ENCODE assay signal across 8 mouse cellular contexts in the genomic region with DNA sequence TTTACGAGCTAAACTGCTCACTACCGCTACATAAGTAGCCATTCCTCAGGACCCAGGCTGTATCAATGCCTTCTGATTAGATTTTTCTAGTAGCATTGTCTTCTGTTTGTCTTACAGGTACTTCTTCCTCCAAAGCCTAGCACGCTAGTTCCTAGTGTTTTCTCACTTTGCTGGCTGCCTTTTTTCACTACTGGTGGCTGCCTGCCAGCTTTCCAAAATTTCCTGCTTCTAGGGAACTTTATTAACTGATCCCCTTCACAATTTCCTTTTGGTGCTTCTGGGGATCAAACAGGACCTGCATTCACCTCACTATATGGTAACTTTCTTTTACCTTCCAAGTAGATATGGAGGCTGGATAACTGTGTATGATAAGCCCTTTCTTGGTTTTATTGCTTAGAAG. TPM values are rescaled to one million over a fixed set of nuclear protein-coding genes. Genes with fewer than 3 reads are reported as not detected.
DNase-seq lines count a peak whose midpoint lies in the region; ATAC-seq and TF ChIP-seq lines count a peak whose summit lies in the region.

No protein-coding gene starts in this region.

- TF ChIP-seq CTCF in E14TG2a.4 (conservative IDR thresholded peaks at IDR 0.05; ENCODE audit: low read length): no peak

- no peak for ATAC-seq in erythroblast, adult 5-6 weeks (replicated peaks; ENCODE audit: low FRiP score, poor library complexity, severe bottlenecking)
- no peak for ATAC-seq in liver, embryonic 13.5 days (ENCODE audit: low read depth)
- ATAC-seq in erythroid progenitor cell, adult 5-6 weeks (replicated peaks; ENCODE audit: low FRiP score, poor library complexity, severe bottlenecking): no peak

- peak overlapping the region; percentile 91 for H3K27ac ChIP-seq in liver, embryonic 13.5 days

- H3K27me3 ChIP-seq in erythroblast, embryonic 14.5 days (ENCODE audit: control insufficient read depth): no peaks in the 10 kb centered on the region
- no peaks in the 10 kb centered on the region for H3K27me3 ChIP-seq in E14TG2a.4 (ENCODE audit: insufficient read depth, low read length)
- no peaks in the 10 kb centered on the region for H3K27me3 ChIP-seq in liver, embryonic 13.5 days

- H3K4me1 ChIP-seq in erythroblast, embryonic 14.5 days (ENCODE audit: control insufficient read depth): peaks cover 60% of the 10 kb centered on the region
- peaks cover 60% of the 10 kb centered on the region for H3K4me1 ChIP-seq in E14TG2a.4 (replicated peaks; ENCODE audit: low read depth, low read length)
- peaks cover 59% of the 10 kb centered on the region for H3K4me1 ChIP-seq in liver, embryonic 13.5 days (replicated peaks)

- DNase-seq in heart, postnatal 4 days: peak; percentile 31
- DNase-seq in liver, embryonic 13.5 days: no peak
- DNase-seq in B cell, adult 2 months: no peak
- DNase-seq in right cerebral cortex, postnatal 14 days: no peak

- 39% methylated on average over 3 of the region's 3 CpGs for WGBS in liver, embryonic 13.5 days (ENCODE audit: insufficient replicate concordance)

- peaks cover 3% of the 10 kb centered on the region; the same call in 1 of the 2 replicates for H3K9me3 ChIP-seq in erythroblast, embryonic 14.5 days (ENCODE audit: control insufficient read depth, low read length)
- no peaks in the 10 kb centered on the region for H3K9me3 ChIP-seq in E14TG2a.4 (ENCODE audit: low read length)
- no peaks in the 10 kb centered on the region for H3K9me3 ChIP-seq in liver, embryonic 13.5 days (replicated peaks)

- H3K4me2 ChIP-seq in liver, embryonic 13.5 days: peak overlapping the region; percentile 88

- H3K36me3 ChIP-seq in erythroblast, embryonic 14.5 days (ENCODE audit: control insufficient read depth): peaks cover 78% of the 10 kb centered on the region
- H3K36me3 ChIP-seq in E14TG2a.4 (ENCODE audit: insufficient read depth, low read length): peaks cover 83% of the 10 kb centered on the region
- peaks cover 57% of the 10 kb centered on the region for H3K36me3 ChIP-seq in liver, embryonic 13.5 days

- peak overlapping the region; percentile 70 for H3K4me3 ChIP-seq in erythroblast, embryonic 14.5 days (replicated peaks)
- peak overlapping the region; percentile 100 for H3K4me3 ChIP-seq in E14TG2a.4 (replicated peaks; ENCODE audit: low read length)
- peak overlapping the region; percentile 93 for H3K4me3 ChIP-seq in liver, embryonic 13.5 days (replicated peaks)

- peak overlapping the region; percentile 97 for H3K9ac ChIP-seq in liver, embryonic 13.5 days

RNA-seq across cellular contexts. Expression of a gene that starts 1.2 kb away (rescaled TPM):
- polyA plus RNA-seq in erythroblast, embryonic 14.5 days (2012): 1.9 and 2.5 TPM in 2 replicates
- 12.7 and 20.9 TPM in 2 replicates for total RNA-seq in erythroblast, adult 5-6 weeks (2015; ENCODE audit: low replicate concordance)
- total RNA-seq in erythroblast, adult 5-6 weeks (2017; ENCODE audit: low replicate concordance): 19.5 and 20.4 TPM in 2 replicates
- 10 to 100 TPM; 80.9 to 83.7 TPM for total RNA-seq in heart, postnatal 4 days (2021)
- polyA plus RNA-seq in liver, embryonic 13.5 days (2015; fragmentation: Nextera tagmentation; extraction: Ambion mirVana): 41.4 and 52.7 TPM in 2 replicates
- total RNA-seq in erythroid progenitor cell, adult 5-6 weeks (2015; ENCODE audit: low replicate concordance): 71.0 and 83.0 TPM in 2 replicates
- total RNA-seq in erythroid progenitor cell, adult 5-6 weeks (2017; ENCODE audit: low replicate concordance): 31.9 and 43.0 TPM in 2 replicates

RNA-seq across cellular contexts. Expression of a gene that starts 6.3 kb away (rescaled TPM):
- 3.1 and 3.7 TPM in 2 replicates for polyA plus RNA-seq in erythroblast, embryonic 14.5 days (2012)
- total RNA-seq in erythroblast, adult 5-6 weeks (2015; ENCODE audit: low replicate concordance): 2.3 and 7.1 TPM in 2 replicates
- 4.7 and 5.4 TPM in 2 replicates for total RNA-seq in erythroblast, adult 5-6 weeks (2017; ENCODE audit: low replicate concordance)
- total RNA-seq in heart, postnatal 4 days (2021): 10 to 100 TPM; 16.3 to 17.1 TPM
- polyA plus RNA-seq in liver, embryonic 13.5 days (2015; fragmentation: Nextera tagmentation; extraction: Ambion mirVana): 26.1 and 26.5 TPM in 2 replicates
- 10.1 and 14.3 TPM in 2 replicates for total RNA-seq in erythroid progenitor cell, adult 5-6 weeks (2015; ENCODE audit: low replicate concordance)
- 7.1 and 7.6 TPM in 2 replicates for total RNA-seq in erythroid progenitor cell, adult 5-6 weeks (2017; ENCODE audit: low replicate concordance)

RNA-seq across cellular contexts. Expression of a gene that starts 10.4 kb away (rescaled TPM):
- polyA plus RNA-seq in erythroblast, embryonic 14.5 days (2012): not detected in 2 replicates
- total RNA-seq in erythroblast, adult 5-6 weeks (2015; ENCODE audit: low replicate concordance): not detected in 2 replicates
- not detected in 2 replicates for total RNA-seq in erythroblast, adult 5-6 weeks (2017; ENCODE audit: low replicate concordance)
- total RNA-seq in heart, postnatal 4 days (2021): 1 to 10 TPM; 2.3 to 3.6 TPM
- not detected in 2 replicates for polyA plus RNA-seq in liver, embryonic 13.5 days (2015; fragmentation: Nextera tagmentation; extraction: Ambion mirVana)
- not detected in 2 replicates for total RNA-seq in erythroid progenitor cell, adult 5-6 weeks (2015; ENCODE audit: low replicate concordance)
- total RNA-seq in erythroid progenitor cell, adult 5-6 weeks (2017; ENCODE audit: low replicate concordance): not detected in 2 replicates

RNA-seq across cellular contexts. Expression of a gene that starts 10.4 kb away (rescaled TPM):
- polyA plus RNA-seq in erythroblast, embryonic 14.5 days (2012): 6.6 and 7.7 TPM in 2 replicates
- total RNA-seq in erythroblast, adult 5-6 weeks (2015; ENCODE audit: low replicate concordance): 14.6 and 21.3 TPM in 2 replicates
- 13.5 and 23.3 TPM in 2 replicates for total RNA-seq in erythroblast, adult 5-6 weeks (2017; ENCODE audit: low replicate concordance)
- total RNA-seq in heart, postnatal 4 days (2021): 10 to 100 TPM; 23.7 to 24.9 TPM
- 89.5 and 92.3 TPM in 2 replicates for polyA plus RNA-seq in liver, embryonic 13.5 days (2015; fragmentation: Nextera tagmentation; extraction: Ambion mirVana)
- total RNA-seq in erythroid progenitor cell, adult 5-6 weeks (2015; ENCODE audit: low replicate concordance): 11.5 and 13.4 TPM in 2 replicates
- total RNA-seq in erythroid progenitor cell, adult 5-6 weeks (2017; ENCODE audit: low replicate concordance): 7.0 and 32.0 TPM in 2 replicates

RNA-seq across cellular contexts. Expression of a gene that starts 15.3 kb away (rescaled TPM):
- polyA plus RNA-seq in erythroblast, embryonic 14.5 days (2012): not detected in 2 replicates
- not detected in 2 replicates for total RNA-seq in erythroblast, adult 5-6 weeks (2015; ENCODE audit: low replicate concordance)
- not detected in 2 replicates for total RNA-seq in erythroblast, adult 5-6 weeks (2017; ENCODE audit: low replicate concordance)
- not detected for total RNA-seq in heart, postnatal 4 days (2021)
- not detected in 2 replicates for polyA plus RNA-seq in liver, embryonic 13.5 days (2015; fragmentation: Nextera tagmentation; extraction: Ambion mirVana)
- total RNA-seq in erythroid progenitor cell, adult 5-6 weeks (2015; ENCODE audit: low replicate concordance): not detected in 2 replicates
- not detected in 2 replicates for total RNA-seq in erythroid progenitor cell, adult 5-6 weeks (2017; ENCODE audit: low replicate concordance)
